Mouse (Mus musculus): Measurements from ENCODE around the gene Def8. TPM values are rescaled to one million over a fixed set of nuclear protein-coding genes. Genes with fewer than 3 reads are reported as not detected.

Gene Def8
- polyA plus RNA-seq, 1 experiment from 2014 or later = 9.9 TPM

DNA sequence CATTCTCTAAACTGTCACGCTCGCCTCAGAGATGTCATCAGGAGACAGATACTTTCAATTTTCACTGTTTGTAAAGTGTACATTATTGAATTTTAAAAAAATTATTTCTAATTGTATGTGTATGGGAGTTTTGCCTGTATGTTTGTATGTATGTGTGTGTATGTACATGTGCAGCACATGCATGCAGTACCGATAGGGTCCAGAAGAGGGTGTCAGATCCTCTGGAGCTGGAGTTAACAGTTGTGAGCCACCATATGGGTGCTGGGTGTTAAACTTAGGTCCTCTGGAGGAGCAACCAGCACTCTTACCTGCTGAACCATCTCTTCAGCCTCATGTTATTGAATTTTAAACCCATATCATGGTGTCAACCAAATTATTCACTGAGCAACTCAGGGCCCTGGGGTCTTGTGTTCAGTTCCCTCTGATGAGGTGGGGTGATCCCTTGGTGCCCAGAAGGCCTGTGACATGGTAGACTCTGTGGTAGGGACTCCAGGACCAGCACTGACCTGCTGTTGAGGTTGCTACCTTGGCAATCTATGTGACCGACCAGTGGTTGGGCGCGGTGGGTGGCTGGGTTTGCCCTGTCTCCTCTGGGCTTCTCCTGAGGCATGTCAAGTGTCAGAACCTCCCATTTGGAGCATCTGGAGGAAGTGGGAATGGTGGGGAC lies 80.6 kb downstream of the Def8 start:
- 91% methylated on average over 6 of the region's 6 CpGs for WGBS (ENCODE audit: insufficient replicate concordance)
- no peak overlapping the region for H3K4me2 ChIP-seq (ENCODE audit: low read depth, low read length)
- no peak overlapping the region for H3K4me3 ChIP-seq (ENCODE audit: low read depth, low read length)
- no peak overlapping the region for H3K9ac ChIP-seq (ENCODE audit: low read depth, low read length)
- H3K36me3 ChIP-seq (ENCODE audit: control insufficient read depth, insufficient read depth) = peaks cover 25% of the 10 kb centered on the region
- H3K27me3 ChIP-seq (ENCODE audit: control insufficient read depth, insufficient read depth, low read depth, low read length) = no peaks in the 10 kb centered on the region
- H3K4me1 ChIP-seq (ENCODE audit: control insufficient read depth, low read depth, low read length) = no peaks in the 10 kb centered on the region
- ATAC-seq (ENCODE audit: low read depth) = no peak
- no peak overlapping the region for H3K27ac ChIP-seq (ENCODE audit: low read length)
- H3K9me3 ChIP-seq (replicated peaks; ENCODE audit: control insufficient read depth, low read length) = no peaks in the 10 kb centered on the region

DNA sequence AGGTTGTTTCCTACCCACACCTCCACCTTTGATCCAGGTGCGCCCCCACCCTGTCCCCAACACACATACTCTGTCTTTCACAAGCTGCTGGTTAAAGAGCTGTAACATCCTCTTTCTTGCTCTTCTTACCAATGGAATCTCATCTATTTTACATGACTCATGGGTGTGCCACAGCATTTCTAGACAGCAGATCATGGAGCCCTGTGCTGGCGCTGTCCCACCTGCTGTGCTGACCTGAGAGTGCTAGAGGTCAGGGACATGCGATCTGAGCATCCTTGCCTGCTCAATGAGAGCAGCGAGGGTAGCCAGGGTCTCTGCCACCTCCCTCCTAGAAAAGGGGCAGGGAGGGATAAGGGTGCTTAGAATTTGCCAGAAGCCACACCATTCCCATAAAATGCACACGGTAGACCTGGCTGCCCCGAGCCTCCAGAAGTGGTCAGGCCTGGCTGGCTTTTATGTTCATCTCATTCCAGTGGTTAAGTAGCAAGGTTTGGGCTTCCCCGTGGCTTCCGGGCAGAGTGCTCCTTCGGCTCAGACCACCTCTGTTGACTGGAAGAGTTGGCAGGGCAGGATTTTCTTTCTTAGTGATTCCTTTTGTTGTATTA lies 81.4 kb downstream of the Def8 start:
- H3K27ac ChIP-seq (ENCODE audit: low read length) = no peak overlapping the region
- H3K4me3 ChIP-seq (ENCODE audit: low read depth, low read length) = no peak overlapping the region
- H3K9ac ChIP-seq (ENCODE audit: low read depth, low read length) = no peak overlapping the region
- H3K27me3 ChIP-seq (ENCODE audit: control insufficient read depth, insufficient read depth, low read depth, low read length) = no peaks in the 10 kb centered on the region
- no peaks in the 10 kb centered on the region for H3K9me3 ChIP-seq (replicated peaks; ENCODE audit: control insufficient read depth, low read length)
- H3K36me3 ChIP-seq (ENCODE audit: control insufficient read depth, insufficient read depth) = peaks cover 25% of the 10 kb centered on the region
- no peak for ATAC-seq (ENCODE audit: low read depth)
- H3K4me2 ChIP-seq (ENCODE audit: low read depth, low read length) = no peak overlapping the region
- 81% methylated on average over 9 of the region's 9 CpGs for WGBS (ENCODE audit: insufficient replicate concordance)
- no peaks in the 10 kb centered on the region for H3K4me1 ChIP-seq (ENCODE audit: control insufficient read depth, low read depth, low read length)

DNA sequence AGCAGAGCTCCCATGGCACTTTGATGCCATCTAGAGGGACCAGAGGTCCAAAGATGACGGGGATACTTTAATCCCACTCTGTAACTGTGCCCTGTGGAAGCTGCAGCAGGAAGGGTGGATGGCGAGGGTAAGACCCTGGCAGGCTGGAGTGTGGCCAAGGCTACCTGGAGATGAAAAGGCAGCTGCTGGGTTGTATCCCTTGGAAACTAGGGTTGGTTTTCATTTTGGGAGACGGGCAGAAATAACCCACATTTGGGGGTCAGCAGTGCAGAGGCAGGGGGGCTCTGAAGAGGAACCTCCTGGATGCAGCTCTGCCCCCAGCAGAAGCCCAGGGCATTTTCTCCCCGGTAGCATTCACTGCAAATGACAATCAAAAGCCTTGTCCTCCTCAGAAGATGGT lies 81.9 kb downstream of the Def8 start:
- Histone ChIP-seq H3K27me3 (ENCODE audit: control insufficient read depth, insufficient read depth, low read depth, low read length) (no peaks in the 10 kb centered on the region), H3K4me3 (ENCODE audit: low read depth, low read length) (no peak overlapping the region), H3K36me3 (ENCODE audit: control insufficient read depth, insufficient read depth) (peaks cover 25% of the 10 kb centered on the region), H3K27ac (ENCODE audit: low read length) (no peak overlapping the region), H3K4me2 (ENCODE audit: low read depth, low read length) (no peak overlapping the region), H3K4me1 (ENCODE audit: control insufficient read depth, low read depth, low read length) (no peaks in the 10 kb centered on the region), H3K9me3 (replicated peaks; ENCODE audit: control insufficient read depth, low read length) (no peaks in the 10 kb centered on the region), H3K9ac (ENCODE audit: low read depth, low read length) (no peak overlapping the region)
- ATAC-seq (ENCODE audit: low read depth) = no peak
- WGBS (ENCODE audit: insufficient replicate concordance) = 72% methylated on average over 4 of the region's 4 CpGs

DNA sequence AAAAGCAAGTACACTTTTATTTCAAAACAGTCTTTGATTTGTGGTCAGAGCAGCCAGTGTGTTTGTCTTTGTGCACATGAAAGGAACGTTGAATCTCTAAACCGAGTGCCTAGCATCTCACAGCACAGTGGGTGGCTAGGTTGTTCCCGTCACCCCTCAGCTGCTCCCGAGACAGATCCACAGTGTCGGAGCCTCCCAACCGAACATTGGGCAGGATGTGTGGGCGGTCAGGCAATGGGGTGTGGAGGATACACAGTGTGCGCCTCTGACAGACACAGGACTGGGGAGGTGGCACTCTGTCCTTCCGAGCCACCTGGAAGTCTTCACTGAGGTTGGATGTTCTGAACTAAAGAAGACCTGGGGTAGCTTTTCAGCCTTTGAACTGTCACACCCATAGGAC lies 82.4 kb downstream of the Def8 start:
- no peak for ATAC-seq (ENCODE audit: low read depth)
- H3K9ac ChIP-seq (ENCODE audit: low read depth, low read length) = no peak overlapping the region
- H3K4me1 ChIP-seq (ENCODE audit: control insufficient read depth, low read depth, low read length) = no peaks in the 10 kb centered on the region
- WGBS (ENCODE audit: insufficient replicate concordance) = 79% methylated on average over 9 of the region's 9 CpGs
- no peaks in the 10 kb centered on the region for H3K9me3 ChIP-seq (replicated peaks; ENCODE audit: control insufficient read depth, low read length)
- H3K27ac ChIP-seq (ENCODE audit: low read length) = no peak overlapping the region
- no peak overlapping the region for H3K4me3 ChIP-seq (ENCODE audit: low read depth, low read length)
- no peak overlapping the region for H3K4me2 ChIP-seq (ENCODE audit: low read depth, low read length)
- H3K27me3 ChIP-seq (ENCODE audit: control insufficient read depth, insufficient read depth, low read depth, low read length) = no peaks in the 10 kb centered on the region
- H3K36me3 ChIP-seq (ENCODE audit: control insufficient read depth, insufficient read depth) = peaks cover 25% of the 10 kb centered on the region

DNA sequence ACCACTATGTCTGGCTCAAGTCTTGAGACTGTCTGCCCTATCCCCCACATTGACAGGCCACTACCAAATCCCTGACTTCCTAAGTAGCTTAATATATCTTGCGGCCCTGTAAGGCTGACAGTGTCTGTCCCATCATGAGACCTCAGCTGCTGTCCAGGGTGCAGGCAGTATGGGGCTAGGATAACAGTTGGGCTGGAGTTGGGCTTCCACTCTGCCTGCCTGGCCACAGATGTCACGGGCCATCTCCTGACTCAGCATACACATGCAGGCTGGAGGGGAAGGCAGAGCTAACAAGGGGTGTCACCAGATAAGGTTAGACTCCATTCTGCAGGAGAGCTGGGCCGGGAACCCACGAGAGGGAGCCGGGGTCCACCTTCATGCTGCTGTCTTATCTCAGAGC lies 83.8 kb downstream of the Def8 start:
- Histone ChIP-seq H3K9me3 (replicated peaks; ENCODE audit: control insufficient read depth, low read length) (no peaks in the 10 kb centered on the region), H3K4me2 (ENCODE audit: low read depth, low read length) (no peak overlapping the region), H3K4me1 (ENCODE audit: control insufficient read depth, low read depth, low read length) (no peaks in the 10 kb centered on the region), H3K36me3 (ENCODE audit: control insufficient read depth, insufficient read depth) (peaks cover 15% of the 10 kb centered on the region), H3K9ac (ENCODE audit: low read depth, low read length) (no peak overlapping the region), H3K4me3 (ENCODE audit: low read depth, low read length) (no peak overlapping the region), H3K27me3 (ENCODE audit: control insufficient read depth, insufficient read depth, low read depth, low read length) (no peaks in the 10 kb centered on the region), H3K27ac (ENCODE audit: low read length) (no peak overlapping the region)
- WGBS (ENCODE audit: insufficient replicate concordance) = 40% methylated on average over 5 of the region's 5 CpGs
- no peak for ATAC-seq (ENCODE audit: low read depth)

DNA sequence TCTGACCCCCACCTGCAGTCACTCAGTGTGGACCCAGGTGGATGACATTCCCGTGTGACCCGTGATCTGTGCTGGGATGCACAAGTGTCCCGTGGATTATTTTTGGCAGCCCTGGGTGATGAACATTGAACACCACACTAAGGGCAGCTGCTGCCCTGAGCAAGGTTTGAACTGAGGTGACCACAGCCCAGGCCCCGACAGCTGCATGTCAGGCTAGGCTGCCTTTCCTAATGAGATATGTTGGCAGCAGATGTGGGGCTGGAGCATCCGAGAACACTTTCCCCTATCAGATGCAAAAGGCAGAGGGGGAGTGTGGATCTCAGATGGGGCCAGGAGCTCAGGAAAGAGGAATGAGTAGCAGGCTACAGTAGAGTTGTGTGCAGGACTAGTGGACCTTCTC lies 87.5 kb downstream of the Def8 start:
- no peak for ATAC-seq (ENCODE audit: low read depth)
- no peak overlapping the region for H3K4me2 ChIP-seq (ENCODE audit: low read depth, low read length)
- no peaks in the 10 kb centered on the region for H3K36me3 ChIP-seq (ENCODE audit: control insufficient read depth, insufficient read depth)
- H3K27me3 ChIP-seq (ENCODE audit: control insufficient read depth, insufficient read depth, low read depth, low read length) = peaks cover 33% of the 10 kb centered on the region
- peaks cover 5% of the 10 kb centered on the region; the same call in 1 of the 2 replicates for H3K4me1 ChIP-seq (ENCODE audit: control insufficient read depth, low read depth, low read length)
- no peak overlapping the region for H3K9ac ChIP-seq (ENCODE audit: low read depth, low read length)
- H3K4me3 ChIP-seq (ENCODE audit: low read depth, low read length) = no peak overlapping the region
- no peak overlapping the region for H3K27ac ChIP-seq (ENCODE audit: low read length)
- WGBS (ENCODE audit: insufficient replicate concordance) = 61% methylated on average over 5 of the region's 5 CpGs
- H3K9me3 ChIP-seq (replicated peaks; ENCODE audit: control insufficient read depth, low read length) = no peaks in the 10 kb centered on the region

Other genes starting within 250 kb of the Def8 start
- 0.12 and 0.39 TPM in 2 replicates for gene Dpep1, start 237.3 kb upstream of the Def8 start, polyA plus RNA-seq (2015; fragmentation: Nextera tagmentation; extraction: Ambion mirVana)
- 55.9 and 59.6 TPM in 2 replicates for gene Chmp1a, start 210.8 kb upstream of the Def8 start, polyA plus RNA-seq (2015; fragmentation: Nextera tagmentation; extraction: Ambion mirVana)
- gene Spata33, start 210.7 kb upstream of the Def8 start, polyA plus RNA-seq (2015; fragmentation: Nextera tagmentation; extraction: Ambion mirVana) = 0.14 and 0.21 TPM in 2 replicates
- 8.8 and 8.9 TPM in 2 replicates for gene Cdk10, start 198.7 kb upstream of the Def8 start, polyA plus RNA-seq (2015; fragmentation: Nextera tagmentation; extraction: Ambion mirVana)
- 3.2 and 3.3 TPM in 2 replicates for gene Spata2l, start 187.3 kb upstream of the Def8 start, polyA plus RNA-seq (2015; fragmentation: Nextera tagmentation; extraction: Ambion mirVana)
- gene Zfp276, start 169.3 kb upstream of the Def8 start, polyA plus RNA-seq (2015; fragmentation: Nextera tagmentation; extraction: Ambion mirVana) = 7.5 and 7.8 TPM in 2 replicates
- 4.8 and 5.6 TPM in 2 replicates for gene Vps9d1, start 169.2 kb upstream of the Def8 start, polyA plus RNA-seq (2015; fragmentation: Nextera tagmentation; extraction: Ambion mirVana)
- 14.4 and 14.8 TPM in 2 replicates for gene Fanca, start 105.0 kb upstream of the Def8 start, polyA plus RNA-seq (2015; fragmentation: Nextera tagmentation; extraction: Ambion mirVana)
- 2.3 and 2.4 TPM in 2 replicates for gene Spire2, start 90.8 kb upstream of the Def8 start, polyA plus RNA-seq (2015; fragmentation: Nextera tagmentation; extraction: Ambion mirVana)
- 54.0 and 58.0 TPM in 2 replicates for gene Tcf25, start 49.8 kb upstream of the Def8 start, polyA plus RNA-seq (2015; fragmentation: Nextera tagmentation; extraction: Ambion mirVana)
- gene Mc1r, start 16.4 kb upstream of the Def8 start, polyA plus RNA-seq (2015; fragmentation: Nextera tagmentation; extraction: Ambion mirVana) = not detected in 2 replicates
- gene Tubb3, start 12.1 kb upstream of the Def8 start, polyA plus RNA-seq (2015; fragmentation: Nextera tagmentation; extraction: Ambion mirVana) = 0.35 and 0.64 TPM in 2 replicates
- gene Afg3l1, start 54.4 kb downstream of the Def8 start, polyA plus RNA-seq (2015; fragmentation: Nextera tagmentation; extraction: Ambion mirVana) = 21.9 and 24.0 TPM in 2 replicates
- gene Dbndd1, start 91.9 kb downstream of the Def8 start, polyA plus RNA-seq (2015; fragmentation: Nextera tagmentation; extraction: Ambion mirVana) = 0.15 and 0.21 TPM in 2 replicates
- gene Gas8, start 95.3 kb downstream of the Def8 start, polyA plus RNA-seq (2015; fragmentation: Nextera tagmentation; extraction: Ambion mirVana) = 2.5 and 2.7 TPM in 2 replicates
- 1.5 and 1.8 TPM in 2 replicates for gene Rhou, start 230.4 kb downstream of the Def8 start, polyA plus RNA-seq (2015; fragmentation: Nextera tagmentation; extraction: Ambion mirVana)

Data from liver, embryonic 16.5 days (tissue).